Comparison of ENCODE assay signal across 14 mouse cellular contexts in genomic region chr8:77267941-77268405, GRCm38 (mm10).
A peak's percentile ranks its signal among the peaks of the same experiment; 100 is the strongest.
DNase-seq lines count a peak whose midpoint lies in the region; ATAC-seq and TF ChIP-seq lines count a peak whose summit lies in the region.
"Had no signal": no experiment of that assay in that cellular context is flagged by ENCODE, and none has a peak within 500 bp of the region (broad histone marks: within the 10 kb centered on the region; RNA-seq: fewer than 3 reads in every experiment).

No protein-coding gene starts in this region.

- H3K4me2 ChIP-seq in kidney, postnatal 0 days (ENCODE audit: low read length): no peak overlapping the region
- H3K4me2 ChIP-seq: heart, embryonic 13.5 days; hindbrain, embryonic 15.5 days; liver, embryonic 15.5 days had no signal

- peak; percentile 16 to 44 for DNase-seq in heart, adult 9 months (ENCODE audit: low spot score in 2 of 2)
- no peak for DNase-seq in heart, embryonic 10.5 days (ENCODE audit: low spot score)
- peak; percentile 38 for DNase-seq in brain, adult 2 months (ENCODE audit: low read depth, low spot score)
- peak; percentile 78 for DNase-seq in kidney, postnatal 0 days (ENCODE audit: low spot score)
- DNase-seq in lung, postnatal 25 days (ENCODE audit: low spot score): peak; percentile 52
- DNase-seq in gastrocnemius, postnatal 25 days: no peak
- no peak for DNase-seq in c-Kit-positive CD71-positive TER-119-positive erythroid progenitor cells, embryonic 14.5 days (ENCODE audit: low spot score)
- no peak for DNase-seq in layer of hippocampus, adult 18-20 months (ENCODE audit: low spot score in 2 of 2)
- DNase-seq: cerebellum, postnatal 10 days; thymus, postnatal 14 days had no signal

- no peaks in the 10 kb centered on the region for H3K4me1 ChIP-seq in heart, embryonic 10.5 days
- 0 out of 2 replicates have a peak, but pooled peaks cover 3% of the 10 kb centered on the region for H3K4me1 ChIP-seq in kidney, postnatal 0 days (replicated peaks; ENCODE audit: insufficient read depth, low read length)
- H3K4me1 ChIP-seq: heart, embryonic 13.5 days; hindbrain, embryonic 15.5 days; liver, embryonic 15.5 days had no signal

- no peak for ATAC-seq in kidney, postnatal 0 days (replicated peaks; ENCODE audit: low FRiP score, low read depth)

- no peak overlapping the region for H3K9ac ChIP-seq in kidney, postnatal 0 days (ENCODE audit: low read depth, low read length)
- H3K9ac ChIP-seq: heart, embryonic 13.5 days; hindbrain, embryonic 15.5 days; liver, embryonic 15.5 days had no signal

- H3K4me3 ChIP-seq in heart, embryonic 10.5 days: no peak overlapping the region
- no peak overlapping the region for H3K4me3 ChIP-seq in kidney, postnatal 0 days (replicated peaks; ENCODE audit: low read depth, low read length)
- H3K4me3 ChIP-seq: heart, embryonic 13.5 days; hindbrain, embryonic 15.5 days; liver, embryonic 15.5 days had no signal

- no peak for TF ChIP-seq CTCF in kidney, postnatal 0 days (IDR thresholded peaks at IDR 0.05; ENCODE audit: low read depth)

- peaks cover 3% of the 10 kb centered on the region; the same call in 1 of the 2 replicates for H3K9me3 ChIP-seq in heart, embryonic 10.5 days
- H3K9me3 ChIP-seq in kidney, postnatal 0 days (replicated peaks; ENCODE audit: low read length): no peaks in the 10 kb centered on the region; the same call in 1 of the 2 replicates
- H3K9me3 ChIP-seq: hindbrain, embryonic 15.5 days; liver, embryonic 15.5 days had no signal

- H3K27ac ChIP-seq in heart, embryonic 10.5 days: no peak overlapping the region
- H3K27ac ChIP-seq in kidney, postnatal 0 days: 0 out of 2 replicates have a peak overlapping the region, but pooled peaks have one; percentile 44
- H3K27ac ChIP-seq: heart, embryonic 13.5 days; hindbrain, embryonic 15.5 days; liver, embryonic 15.5 days had no signal

- WGBS in heart, embryonic 10.5 days: 68% methylated on average over 1 of the region's 1 CpGs
- WGBS in kidney, postnatal 0 days: 11% methylated on average over 1 of the region's 1 CpGs

- H3K36me3 ChIP-seq in heart, embryonic 10.5 days: peaks cover 29% of the 10 kb centered on the region
- peaks cover 18% of the 10 kb centered on the region for H3K36me3 ChIP-seq in kidney, postnatal 0 days (ENCODE audit: insufficient read depth, low read length)
- H3K36me3 ChIP-seq: hindbrain, embryonic 15.5 days had no signal

- H3K27me3 ChIP-seq in heart, embryonic 10.5 days (ENCODE audit: insufficient read depth, poor library complexity, severe bottlenecking): no peaks in the 10 kb centered on the region
- H3K27me3 ChIP-seq in kidney, postnatal 0 days (ENCODE audit: insufficient read depth, low read length): no peaks in the 10 kb centered on the region
- H3K27me3 ChIP-seq: CH12.LX; heart, embryonic 13.5 days; hindbrain, embryonic 15.5 days; liver, embryonic 15.5 days had no signal

Comparison
In these comparisons a context has a peak if more than half of its experiments do, and no peak if none do; other contexts are left out.
1. DNase-seq: peak in heart, adult 9 months (2 of 2), brain, adult 2 months (single experiment), kidney, postnatal 0 days (single experiment) and lung, postnatal 25 days (single experiment); none in heart, embryonic 10.5 days (single experiment), gastrocnemius, postnatal 25 days (single experiment), c-Kit-positive CD71-positive TER-119-positive erythroid progenitor cells, embryonic 14.5 days (single experiment) and layer of hippocampus, adult 18-20 months (0 of 2).